Mouse (Mus musculus) 3134 (cell line): ENCODE results near the gene Nectin2.
A peak's percentile ranks its signal among the peaks of the same experiment; 100 is the strongest.
"Not testable (repeated sequence)": the region's sequence is repeated elsewhere in the genome, so short reads cannot be mapped to it uniquely, and the experiment has no call there.

Experiments
- DNase-seq: peaks from one replicate; pipeline ENCODE4 v3.0.0-alpha.2; 2011; ENCODE audit warnings: low spot score; ENCODE audit not compliant: insufficient read length; ENCODE audit errors: extremely low read depth

Gene Nectin2

GRCm38 (mm10) chr7:19691434-19691833, 58.8 kb downstream of the Nectin2 start:
- no peak for DNase-seq

- no peak for DNase-seq
These were observed 59.4 kb downstream of the Nectin2 start for GRCm38 (mm10) chr7:19690845-19691244.

- no peak for DNase-seq
These were observed 61.7 kb downstream of the Nectin2 start for GRCm38 (mm10) chr7:19688611-19689010.

GRCm38 (mm10) chr7:19688101-19688500, 62.2 kb downstream of the Nectin2 start:
- DNase-seq, result no peak

- not testable (repeated sequence) for DNase-seq
These were observed 63.2 kb downstream of the Nectin2 start for GRCm38 (mm10) chr7:19686927-19687583.

GRCm38 (mm10) chr7:19686521-19686920, 63.8 kb downstream of the Nectin2 start:
- DNase-seq, result no peak

GRCm38 (mm10) chr7:19685374-19685773, 64.9 kb downstream of the Nectin2 start:
- no peak for DNase-seq

GRCm38 (mm10) chr7:19683771-19684201, 66.5 kb downstream of the Nectin2 start:
- DNase-seq, result no peak

- no peak for DNase-seq
These were observed 67.3 kb downstream of the Nectin2 start for GRCm38 (mm10) chr7:19682979-19683378.

- DNase-seq, result no peak
These were observed 69.0 kb downstream of the Nectin2 start, which contains the start of the genes Gm44805 and Apoc4 for GRCm38 (mm10) chr7:19681202-19681694. Gene Gm44805 (minus strand): TSS chr7:19681423. Gene Apoc4 (minus strand): TSS chr7:19681479.

- no peak for DNase-seq
These were observed 69.6 kb downstream of the Nectin2 start for GRCm38 (mm10) chr7:19680702-19681101.

GRCm38 (mm10) chr7:19678901-19679300, 71.4 kb downstream of the Nectin2 start:
- DNase-seq, result no peak

- no peak for DNase-seq
These were observed 72.4 kb downstream of the Nectin2 start, which contains the start of gene Apoc2 for GRCm38 (mm10) chr7:19677872-19678271. Gene Apoc2 (minus strand): TSS chr7:19677941.

GRCm38 (mm10) chr7:19676662-19677061, 73.6 kb downstream of the Nectin2 start:
- no peak for DNase-seq

GRCm38 (mm10) chr7:19675824-19676223, 74.5 kb downstream of the Nectin2 start:
- DNase-seq, result no peak

- DNase-seq, result no peak
These were observed 77.1 kb downstream of the Nectin2 start for GRCm38 (mm10) chr7:19673083-19673699.

- no peak for DNase-seq
These were observed 78.8 kb downstream of the Nectin2 start for GRCm38 (mm10) chr7:19671511-19671910.

GRCm38 (mm10) chr7:19668947-19669721, 81.1 kb downstream of the Nectin2 start:
- peak; percentile 63 for DNase-seq

- DNase-seq, result no peak
These were observed 82.8 kb downstream of the Nectin2 start for GRCm38 (mm10) chr7:19667434-19667833.

- DNase-seq, result no peak
These were observed 83.5 kb downstream of the Nectin2 start for GRCm38 (mm10) chr7:19666750-19667149.
